ENCODE assay signal across 19 mouse cellular contexts in the genomic region with DNA sequence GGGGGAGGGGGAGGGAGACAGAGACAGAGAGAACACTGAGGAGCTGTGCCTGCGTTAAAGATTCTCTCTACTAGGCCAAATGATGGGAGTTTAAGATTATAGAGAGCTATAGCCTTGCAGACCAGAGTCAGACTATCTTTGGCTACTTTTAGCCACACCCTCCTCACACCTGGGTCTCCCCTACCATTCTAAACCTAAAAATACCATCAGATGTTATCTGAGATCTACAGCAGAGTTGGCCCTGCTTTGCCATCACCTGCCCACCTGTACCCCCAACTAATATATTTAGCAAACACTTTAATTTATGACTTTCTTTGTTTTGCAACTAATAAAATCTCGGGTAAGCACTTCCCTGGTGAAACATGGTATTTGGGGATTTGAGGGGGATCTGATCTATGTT.
"Had no signal": no experiment of that assay in that cellular context is flagged by ENCODE, and none has a peak within 500 bp of the region (broad histone marks: within the 10 kb centered on the region; RNA-seq: fewer than 3 reads in every experiment).

No protein-coding gene starts in this region.

- H3K36me3 ChIP-seq: midbrain, embryonic 10.5 days; midbrain, embryonic 12.5 days; neural tube, embryonic 13.5 days; neural tube, embryonic 15.5 days; stomach, embryonic 15.5 days had no signal

- H3K4me2 ChIP-seq: lung, embryonic 14.5 days; midbrain, embryonic 12.5 days; neural tube, embryonic 13.5 days; neural tube, embryonic 15.5 days; stomach, embryonic 15.5 days had no signal

- H3K27me3 ChIP-seq: midbrain, embryonic 12.5 days; neural tube, embryonic 13.5 days; neural tube, embryonic 15.5 days; stomach, embryonic 15.5 days had no signal

- H3K4me3 ChIP-seq: midbrain, embryonic 10.5 days; midbrain, embryonic 12.5 days; myocyte; neural tube, embryonic 13.5 days; neural tube, embryonic 15.5 days; stomach, embryonic 15.5 days had no signal

- DNase-seq: lung, adult 18-20 months; lung, embryonic 14.5 days; lung, postnatal 10 days; lung, postnatal 4 days; midbrain, embryonic 14.5 days; retina, postnatal 1 day; right cerebral cortex, adult 18-20 months; right cerebral cortex, postnatal 25 days; right cerebral cortex, postnatal 4 days; thymus, adult 2 months; thymus, postnatal 14 days; thymus, postnatal 4 days had no signal

- H3K4me1 ChIP-seq: stomach, embryonic 15.5 days had no signal

- H3K9me3 ChIP-seq: midbrain, embryonic 10.5 days; midbrain, embryonic 12.5 days; neural tube, embryonic 13.5 days; neural tube, embryonic 15.5 days; stomach, embryonic 15.5 days had no signal

- H3K9ac ChIP-seq: lung, embryonic 14.5 days; midbrain, embryonic 12.5 days; neural tube, embryonic 13.5 days; neural tube, embryonic 15.5 days; stomach, embryonic 15.5 days had no signal

- H3K27ac ChIP-seq: midbrain, embryonic 10.5 days; midbrain, embryonic 12.5 days; neural tube, embryonic 13.5 days; neural tube, embryonic 15.5 days; stomach, embryonic 15.5 days; stomach, postnatal 0 days had no signal
